Mouse (Mus musculus): ENCODE data around the gene Nav2. TPM values are rescaled to one million over a fixed set of nuclear protein-coding genes. Genes with fewer than 3 reads are reported as not detected.

Nav2 gene
- total and polyA plus RNA-seq, 3 experiments = 2.0 to 2.7 TPM; not detected in 1

- Histone ChIP-seq H3K36me3 (ENCODE audit: control insufficient read depth in 1 of 2, insufficient read depth in 2 of 2, low read length in 2 of 2) (peaks cover 0 to 3% of the 10 kb centered on the region in 2 experiments; a peak in 2 of 4 replicates), H3K27me3 (ENCODE audit: control insufficient read depth in 1 of 2, insufficient read depth in 2 of 2, low read length in 2 of 2) (no peaks in the 10 kb centered on the region), H3K4me1 (ENCODE audit: control insufficient read depth in 1 of 2, insufficient read depth in 2 of 2, low read length in 2 of 2) (peaks cover 3 to 16% of the 10 kb centered on the region in 2 experiments), H3K9me3 (replicated peaks; ENCODE audit: insufficient read depth, low read length) (no peaks in the 10 kb centered on the region), H3K4me3 (ENCODE audit: control insufficient read depth in 1 of 2, insufficient read depth in 1 of 2, low read depth in 2 of 2, low read length in 2 of 2) (no peak overlapping the region), H3K79me2 (ENCODE audit: control insufficient read depth, insufficient read depth, low read length, poor library complexity) (no peaks in the 10 kb centered on the region), H3K27ac (ENCODE audit: control insufficient read depth, low read depth, low read length) (no peak overlapping the region), H3K9ac (ENCODE audit: control insufficient read depth, low read depth, low read length, poor library complexity, severe bottlenecking) (no peak overlapping the region)
- no peak for DNase-seq (ENCODE audit: low read depth, low spot score)
- TF ChIP-seq MAX (IDR thresholded peaks at IDR 0.05; ENCODE audit: low read length) = no peak
- no peak for TF ChIP-seq MXI1 (IDR thresholded peaks at IDR 0.05; ENCODE audit: low read depth, low read length)
- TF ChIP-seq TBP (IDR thresholded peaks at IDR 0.05; ENCODE audit: low read depth, low read length) = no peak
- TF ChIP-seq NELFE (IDR thresholded peaks at IDR 0.05; ENCODE audit: low read depth, low read length) = no peak
- TF ChIP-seq RAD21 (IDR thresholded peaks at IDR 0.05; ENCODE audit: low read depth, low read length) = no peak
- TF ChIP-seq RCOR1 (IDR thresholded peaks at IDR 0.05; ENCODE audit: low read depth, low read length) = no peak
- TF ChIP-seq ZMIZ1 (IDR thresholded peaks at IDR 0.05; ENCODE audit: low read depth, low read length) = no peak
- TF ChIP-seq BHLHE40 (IDR thresholded peaks at IDR 0.05; ENCODE audit: borderline replicate concordance, low read depth, low read length) = no peak
- no peak for TF ChIP-seq MEF2A (IDR thresholded peaks at IDR 0.05; ENCODE audit: extremely low read depth, insufficient replicate concordance, low read depth, low read length, poor library complexity, severe bottlenecking)
- TF ChIP-seq MAFK (IDR thresholded peaks at IDR 0.05; ENCODE audit: borderline replicate concordance, low read depth, low read length) = no peak
- TF ChIP-seq ZNF384 (IDR thresholded peaks at IDR 0.05; ENCODE audit: low read depth, low read length) = no peak
- no peak for TF ChIP-seq ETS1 (IDR thresholded peaks at IDR 0.05; ENCODE audit: low read depth, low read length)
Measured at GRCm38 (mm10) chr7:49331939-49332338, 423.4 kb downstream of the Nav2 start.

- no peaks in the 10 kb centered on the region for H3K27me3 ChIP-seq (ENCODE audit: control insufficient read depth in 1 of 2, insufficient read depth in 2 of 2, low read length in 2 of 2)
- DNase-seq (ENCODE audit: low read depth, low spot score) = no peak
- no peak overlapping the region for H3K4me3 ChIP-seq (ENCODE audit: control insufficient read depth in 1 of 2, insufficient read depth in 1 of 2, low read depth in 2 of 2, low read length in 2 of 2)
- no peaks in the 10 kb centered on the region for H3K79me2 ChIP-seq (ENCODE audit: control insufficient read depth, insufficient read depth, low read length, poor library complexity)
- H3K4me1 ChIP-seq (ENCODE audit: control insufficient read depth in 1 of 2, insufficient read depth in 2 of 2, low read length in 2 of 2) = peaks cover 6 to 11% of the 10 kb centered on the region in 2 experiments; a peak in 3 of 4 replicates
- TF ChIP-seq MAX (IDR thresholded peaks at IDR 0.05; ENCODE audit: low read length) (no peak), KAT2A (conservative IDR thresholded peaks at IDR 0.05; ENCODE audit: low read depth, low read length) (no peak), UBTF (IDR thresholded peaks at IDR 0.05; ENCODE audit: borderline replicate concordance, insufficient read depth, low read depth, low read length) (no peak), ZMIZ1 (IDR thresholded peaks at IDR 0.05; ENCODE audit: low read depth, low read length) (no peak), GABPA (IDR thresholded peaks at IDR 0.05; ENCODE audit: low read depth, low read length) (no peak)
- no peak overlapping the region for H3K27ac ChIP-seq (ENCODE audit: control insufficient read depth, low read depth, low read length)
- no peak overlapping the region for H3K9ac ChIP-seq (ENCODE audit: control insufficient read depth, low read depth, low read length, poor library complexity, severe bottlenecking)
- peaks cover 0 to 6% of the 10 kb centered on the region in 2 experiments; a peak in 2 of 4 replicates for H3K36me3 ChIP-seq (ENCODE audit: control insufficient read depth in 1 of 2, insufficient read depth in 2 of 2, low read length in 2 of 2)
- H3K9me3 ChIP-seq (replicated peaks; ENCODE audit: insufficient read depth, low read length) = no peaks in the 10 kb centered on the region
Measured at GRCm38 (mm10) chr7:49332644-49333043, 424.1 kb downstream of the Nav2 start.

Measured in MEL (cell line).